Mouse (Mus musculus) spleen, postnatal 4 days (tissue): ENCODE measurements at regions not wholly inside any gene's neighbourhood (a gene's known extent, or its start where the extent isn't known, plus 50 kb on each side); places are given as distances from the start of the nearest gene placed in this dataset.

Experiments
- DNase-seq, 2 experiments: peaks; one replicate each; pipeline ENCODE4 v3.0.0; 2022; ENCODE audit warnings: low spot score in 2 of 2

- DNase-seq = no peak
These were observed 1491.2 kb upstream of the Cited2 start for GRCm38 (mm10) chr10:16231821-16232220.

GRCm38 (mm10) chr10:16233612-16234106, 1489.4 kb upstream of the Cited2 start:
- no peak for DNase-seq

GRCm38 (mm10) chr10:16256329-16256728, 1466.7 kb upstream of the Cited2 start:
- DNase-seq = no peak

GRCm38 (mm10) chr10:16272786-16273185, 1450.2 kb upstream of the Cited2 start:
- DNase-seq = no peak

- DNase-seq = peak in 1 of 2 experiments; percentile 51
These were observed 1406.0 kb upstream of the Cited2 start for GRCm38 (mm10) chr10:16317026-16317425.

- no peak for DNase-seq
These were observed 1385.5 kb upstream of the Cited2 start for GRCm38 (mm10) chr10:16337546-16337945.

- DNase-seq = no peak
These were observed 1381.5 kb upstream of the Cited2 start for GRCm38 (mm10) chr10:16341496-16341895.

- DNase-seq = no peak
These were observed 1359.0 kb upstream of the Cited2 start for GRCm38 (mm10) chr10:16364001-16364400.
